Mouse (Mus musculus): ENCODE data around the gene Eef1g. TPM values are rescaled to one million over a fixed set of nuclear protein-coding genes. Genes with fewer than 3 reads are reported as not detected.

Gene Eef1g
- 469 and 503 TPM in 2 replicates for polyA plus RNA-seq (2014; fragmentation: Nextera tagmentation; extraction: Ambion mirVana)

DNA sequence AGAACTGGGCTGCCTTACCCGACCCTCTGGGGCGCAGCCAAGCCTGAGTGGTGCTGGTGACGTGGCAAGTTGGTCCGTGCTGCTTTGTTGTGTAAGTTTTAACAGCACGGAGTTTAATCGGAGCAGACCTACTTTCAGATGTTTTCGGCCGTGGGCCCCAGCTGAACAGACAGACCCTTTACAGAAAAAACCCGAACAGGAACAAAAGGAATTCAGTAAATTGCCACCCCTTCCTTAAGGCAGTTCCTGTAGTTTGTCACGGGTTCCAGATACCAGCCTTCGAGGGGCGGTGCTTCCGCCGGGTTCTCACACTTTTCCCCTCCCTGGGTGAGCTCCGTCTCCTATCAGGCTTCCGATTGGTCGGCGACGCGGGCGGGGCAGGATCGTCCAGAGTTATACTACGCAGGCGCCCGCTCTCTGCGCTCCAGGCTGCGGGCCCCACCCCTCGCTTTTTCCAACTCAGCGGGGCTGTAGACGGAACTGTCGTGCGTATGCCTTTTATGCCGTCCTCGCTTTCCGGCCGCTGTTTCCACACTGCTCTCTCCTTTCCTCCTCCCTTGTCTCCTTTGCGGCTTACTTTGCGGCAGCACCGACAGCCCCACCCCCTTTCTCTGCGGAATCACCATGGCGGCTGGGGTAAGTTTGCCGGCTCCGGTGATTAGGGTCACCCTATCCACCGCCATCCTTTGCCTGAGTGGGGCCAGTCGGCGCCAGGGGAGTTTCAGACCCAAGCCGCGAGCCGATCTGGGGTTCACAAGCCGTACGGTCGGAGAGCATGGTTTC is at the start of gene Eef1g:
Gene Eef1g (plus strand): TSS at position 452 of the 783 bp plus-strand sequence.
- ATAC-seq (ENCODE audit: low read depth) (peak; percentile 99), DNase-seq (ENCODE audit: low spot score) (peak; percentile 100)
- H3K4me1 ChIP-seq (ENCODE audit: control insufficient read depth, insufficient read depth, low read length), result peaks cover 10% of the 10 kb centered on the region; the same call in 1 of the 2 replicates
- peak within 1 kb of the TSS; percentile 71 for H3K4me2 ChIP-seq (ENCODE audit: low read depth, low read length)
- under 1% methylated on average over 49 of the region's 52 CpGs for WGBS
- no peaks in the 10 kb centered on the region for H3K9me3 ChIP-seq (ENCODE audit: control insufficient read depth, low read length)
- H3K9ac ChIP-seq (ENCODE audit: low read depth, low read length), result peak within 1 kb of the TSS; percentile 90
- no peaks in the 10 kb centered on the region for H3K27me3 ChIP-seq (replicated peaks; ENCODE audit: control insufficient read depth, insufficient read depth, low read length)
- H3K36me3 ChIP-seq (ENCODE audit: control insufficient read depth, insufficient read depth, low read length), result peaks cover 76% of the 10 kb centered on the region
- peak within 1 kb of the TSS; percentile 83 for H3K4me3 ChIP-seq (ENCODE audit: low read depth, low read length)
- peak within 1 kb of the TSS; percentile 98 for H3K27ac ChIP-seq (replicated peaks; ENCODE audit: low read depth, low read length)

DNA sequence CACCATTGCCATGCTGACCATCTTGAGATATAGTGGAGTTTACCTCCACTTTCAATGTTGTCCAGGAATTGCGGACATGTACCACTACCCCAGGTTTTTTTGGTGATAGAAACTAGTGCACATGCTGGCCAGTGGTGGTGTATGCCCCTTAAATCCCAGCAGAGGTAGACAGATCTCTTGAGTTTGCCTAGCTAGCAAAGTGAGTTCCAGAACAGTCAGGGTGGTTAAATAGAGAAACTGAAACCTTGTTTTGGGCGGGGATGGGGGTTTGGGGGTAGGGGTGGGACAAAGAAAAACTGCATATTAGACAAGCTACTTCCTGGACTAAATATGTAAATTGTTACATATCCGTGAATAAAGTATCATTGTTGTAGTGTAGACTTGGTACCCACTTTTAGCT is 47.8 kb upstream of the Eef1g start:
- no peak overlapping the region for H3K4me3 ChIP-seq (ENCODE audit: low read depth, low read length)
- H3K9me3 ChIP-seq (ENCODE audit: control insufficient read depth, low read length), result no peaks in the 10 kb centered on the region
- DNase-seq (ENCODE audit: low spot score) (no peak), ATAC-seq (ENCODE audit: low read depth) (no peak)
- H3K9ac ChIP-seq (ENCODE audit: low read depth, low read length), result no peak overlapping the region
- H3K27ac ChIP-seq (replicated peaks; ENCODE audit: low read depth, low read length), result no peak overlapping the region
- H3K36me3 ChIP-seq (ENCODE audit: control insufficient read depth, insufficient read depth, low read length), result peaks cover 48% of the 10 kb centered on the region
- no peak overlapping the region for H3K4me2 ChIP-seq (ENCODE audit: low read depth, low read length)
- H3K4me1 ChIP-seq (ENCODE audit: control insufficient read depth, insufficient read depth, low read length), result 0 out of 2 replicates have a peak, but pooled peaks cover 6% of the 10 kb centered on the region
- no peaks in the 10 kb centered on the region for H3K27me3 ChIP-seq (replicated peaks; ENCODE audit: control insufficient read depth, insufficient read depth, low read length)
- WGBS, result 92% methylated on average over 3 of the region's 3 CpGs

DNA sequence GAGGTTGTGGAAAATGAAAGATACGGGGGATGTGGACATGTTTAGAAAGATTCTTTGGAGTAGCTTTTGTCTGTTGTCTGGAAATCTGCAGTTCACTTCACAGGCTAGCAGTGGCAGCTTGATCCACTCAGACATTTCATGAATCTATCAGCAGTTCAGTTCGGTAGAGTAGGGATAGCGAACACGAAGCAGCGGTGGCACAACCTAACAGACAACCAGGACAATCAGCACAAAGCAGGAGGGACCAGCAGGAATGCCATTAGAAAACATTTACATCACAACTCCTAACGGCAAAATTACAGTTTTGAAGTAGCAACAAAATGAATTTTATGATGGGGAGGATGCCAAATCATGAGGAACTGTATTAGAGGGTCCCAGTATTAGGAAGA is 47.2 kb upstream of the Eef1g start:
- H3K36me3 ChIP-seq (ENCODE audit: control insufficient read depth, insufficient read depth, low read length), result peaks cover 42% of the 10 kb centered on the region
- H3K9ac ChIP-seq (ENCODE audit: low read depth, low read length), result peak overlapping the region; percentile 81; the same call in 1 of the 2 replicates
- H3K27ac ChIP-seq (replicated peaks; ENCODE audit: low read depth, low read length), result peak overlapping the region; percentile 85
- DNase-seq (ENCODE audit: low spot score) (no peak), ATAC-seq (ENCODE audit: low read depth) (no peak)
- no peaks in the 10 kb centered on the region for H3K27me3 ChIP-seq (replicated peaks; ENCODE audit: control insufficient read depth, insufficient read depth, low read length)
- WGBS, result 72% methylated on average over 6 of the region's 6 CpGs
- H3K4me3 ChIP-seq (ENCODE audit: low read depth, low read length), result peak overlapping the region; percentile 84
- 0 out of 2 replicates have a peak, but pooled peaks cover 6% of the 10 kb centered on the region for H3K4me1 ChIP-seq (ENCODE audit: control insufficient read depth, insufficient read depth, low read length)
- peak overlapping the region; percentile 79 for H3K4me2 ChIP-seq (ENCODE audit: low read depth, low read length)
- H3K9me3 ChIP-seq (ENCODE audit: control insufficient read depth, low read length), result no peaks in the 10 kb centered on the region

DNA sequence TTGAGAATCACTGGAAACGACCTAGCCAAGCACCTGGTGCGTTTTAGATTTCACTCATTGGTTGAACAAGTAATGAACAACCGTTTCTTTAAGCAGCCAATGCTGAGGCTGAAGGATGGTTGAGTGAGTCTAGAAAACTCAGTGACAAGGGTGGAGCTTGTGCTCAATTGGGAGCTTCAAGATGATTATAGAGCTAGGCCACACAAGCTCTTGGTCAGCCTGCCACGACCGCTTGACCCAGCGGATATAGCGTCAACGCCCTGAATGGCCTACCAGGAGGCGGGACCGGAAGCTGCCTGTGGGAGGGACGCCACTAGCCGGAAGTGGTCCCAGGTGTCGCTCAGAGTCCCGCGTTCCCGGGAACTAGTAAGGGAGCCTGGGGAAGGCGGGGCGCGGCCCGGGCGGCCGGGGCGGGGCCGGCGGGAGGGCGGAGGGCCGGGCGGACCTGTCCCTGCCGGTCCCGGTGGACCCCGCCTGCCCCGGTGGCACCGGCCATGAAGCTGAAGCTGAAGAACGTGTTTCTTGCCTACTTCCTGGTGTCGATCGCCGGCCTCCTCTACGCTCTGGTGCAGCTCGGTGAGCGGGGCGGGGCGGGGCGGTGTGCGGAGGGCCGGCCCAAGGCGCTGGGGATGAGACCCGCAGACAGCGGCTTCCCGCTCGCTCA is 46.6 kb upstream of the Eef1g start, which contains the start of gene B3gat3:
Gene B3gat3 (plus strand): TSS at position 302 of the 664 bp plus-strand sequence.
- no peaks in the 10 kb centered on the region for H3K27me3 ChIP-seq (replicated peaks; ENCODE audit: control insufficient read depth, insufficient read depth, low read length)
- H3K9ac ChIP-seq (ENCODE audit: low read depth, low read length), result peak within 1 kb of the TSS; percentile 81
- H3K27ac ChIP-seq (replicated peaks; ENCODE audit: low read depth, low read length), result peak within 1 kb of the TSS; percentile 85
- peak within 1 kb of the TSS; percentile 79 for H3K4me2 ChIP-seq (ENCODE audit: low read depth, low read length)
- peaks cover 37% of the 10 kb centered on the region for H3K36me3 ChIP-seq (ENCODE audit: control insufficient read depth, insufficient read depth, low read length)
- peak; percentile 95 for ATAC-seq (ENCODE audit: low read depth)
- 0 out of 2 replicates have a peak, but pooled peaks cover 6% of the 10 kb centered on the region for H3K4me1 ChIP-seq (ENCODE audit: control insufficient read depth, insufficient read depth, low read length)
- H3K4me3 ChIP-seq (ENCODE audit: low read depth, low read length), result peak within 1 kb of the TSS; percentile 84
- 5% methylated on average over 14 of the region's 50 CpGs for WGBS
- DNase-seq (ENCODE audit: low spot score), result peak; percentile 96
- H3K9me3 ChIP-seq (ENCODE audit: control insufficient read depth, low read length), result no peaks in the 10 kb centered on the region

DNA sequence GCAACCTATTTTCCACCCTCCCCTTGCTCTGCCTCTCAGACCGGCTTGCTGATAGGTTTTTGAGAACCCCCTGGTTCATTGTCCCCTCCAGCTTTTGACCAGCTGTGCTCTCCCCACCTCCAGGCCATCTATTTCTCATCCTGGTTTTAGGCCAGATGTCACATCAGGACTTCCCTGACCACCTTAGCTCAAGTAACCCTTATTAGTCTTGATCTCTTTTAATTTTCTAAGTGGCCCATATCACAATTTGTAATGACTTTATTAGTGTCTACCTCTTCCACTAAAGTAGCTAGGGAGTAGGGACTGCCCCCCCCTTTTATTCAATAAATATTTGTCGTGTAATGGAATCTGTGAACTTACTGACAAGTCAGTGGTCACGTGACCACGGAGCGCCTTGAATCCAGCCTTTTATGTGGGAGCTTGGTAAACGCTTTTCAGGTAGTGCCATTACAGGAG is 46.0 kb upstream of the Eef1g start:
- 0 out of 2 replicates have a peak, but pooled peaks cover 6% of the 10 kb centered on the region for H3K4me1 ChIP-seq (ENCODE audit: control insufficient read depth, insufficient read depth, low read length)
- ATAC-seq (ENCODE audit: low read depth) (no peak), DNase-seq (ENCODE audit: low spot score) (peak; percentile 80)
- H3K27ac ChIP-seq (replicated peaks; ENCODE audit: low read depth, low read length), result peak overlapping the region; percentile 85
- no peaks in the 10 kb centered on the region for H3K27me3 ChIP-seq (replicated peaks; ENCODE audit: control insufficient read depth, insufficient read depth, low read length)
- WGBS, result 1% methylated on average over 6 of the region's 6 CpGs
- no peaks in the 10 kb centered on the region for H3K9me3 ChIP-seq (ENCODE audit: control insufficient read depth, low read length)
- peak overlapping the region; percentile 79 for H3K4me2 ChIP-seq (ENCODE audit: low read depth, low read length)
- peaks cover 37% of the 10 kb centered on the region for H3K36me3 ChIP-seq (ENCODE audit: control insufficient read depth, insufficient read depth, low read length)
- peak overlapping the region; percentile 81 for H3K9ac ChIP-seq (ENCODE audit: low read depth, low read length)
- peak overlapping the region; percentile 84 for H3K4me3 ChIP-seq (ENCODE audit: low read depth, low read length)

DNA sequence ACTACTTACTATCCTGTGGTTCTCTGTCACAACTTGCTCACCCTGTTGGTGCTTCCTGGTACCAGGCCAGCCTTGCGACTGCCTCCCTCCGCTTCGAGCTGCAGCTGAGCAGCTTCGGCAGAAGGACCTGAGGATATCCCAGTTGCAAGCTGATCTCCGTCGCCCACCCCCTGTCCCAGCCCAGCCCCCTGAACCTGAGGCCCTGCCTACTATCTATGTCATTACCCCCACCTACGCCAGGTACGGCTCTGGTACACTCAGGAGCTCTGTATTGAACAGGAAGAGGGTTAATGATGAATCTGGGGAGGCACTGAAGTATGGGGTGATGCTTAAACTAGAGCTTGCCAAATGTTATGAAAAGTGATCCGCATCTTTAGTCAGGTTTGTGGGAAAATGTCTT is 45.1 kb upstream of the Eef1g start:
- H3K4me1 ChIP-seq (ENCODE audit: control insufficient read depth, insufficient read depth, low read length), result 0 out of 2 replicates have a peak, but pooled peaks cover 6% of the 10 kb centered on the region
- peak overlapping the region; percentile 84 for H3K4me3 ChIP-seq (ENCODE audit: low read depth, low read length)
- no peaks in the 10 kb centered on the region for H3K27me3 ChIP-seq (replicated peaks; ENCODE audit: control insufficient read depth, insufficient read depth, low read length)
- H3K4me2 ChIP-seq (ENCODE audit: low read depth, low read length), result peak overlapping the region; percentile 79
- no peaks in the 10 kb centered on the region for H3K9me3 ChIP-seq (ENCODE audit: control insufficient read depth, low read length)
- H3K27ac ChIP-seq (replicated peaks; ENCODE audit: low read depth, low read length), result no peak overlapping the region
- WGBS, result 56% methylated on average over 9 of the region's 9 CpGs
- peaks cover 37% of the 10 kb centered on the region for H3K36me3 ChIP-seq (ENCODE audit: control insufficient read depth, insufficient read depth, low read length)
- H3K9ac ChIP-seq (ENCODE audit: low read depth, low read length), result peak overlapping the region; percentile 81
- no peak for DNase-seq (ENCODE audit: low spot score)
- ATAC-seq (ENCODE audit: low read depth), result no peak

DNA sequence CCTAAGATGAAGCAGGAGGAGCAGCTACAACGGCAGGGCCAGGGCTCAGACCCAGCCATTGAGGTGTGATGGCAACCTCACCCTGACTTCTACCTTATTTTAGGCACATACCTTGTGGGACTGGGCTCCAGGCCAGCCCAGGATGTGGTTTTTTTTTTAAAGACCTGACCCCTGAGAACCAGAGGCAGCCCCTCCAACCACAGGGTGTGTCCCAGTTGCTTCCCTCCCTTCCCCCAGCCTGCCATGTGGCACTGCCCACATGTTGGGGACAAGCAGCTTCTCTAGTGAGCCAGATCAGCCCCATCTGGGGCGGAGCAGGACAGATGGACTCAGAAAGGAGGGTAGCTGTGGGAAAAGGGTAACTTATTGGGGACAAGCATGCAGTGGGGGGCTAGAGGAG is 40.1 kb upstream of the Eef1g start:
- Histone ChIP-seq H3K9ac (ENCODE audit: low read depth, low read length) (no peak overlapping the region), H3K9me3 (ENCODE audit: control insufficient read depth, low read length) (no peaks in the 10 kb centered on the region), H3K4me3 (ENCODE audit: low read depth, low read length) (no peak overlapping the region), H3K4me1 (ENCODE audit: control insufficient read depth, insufficient read depth, low read length) (0 out of 2 replicates have a peak, but pooled peaks cover under 1% of the 10 kb centered on the region), H3K4me2 (ENCODE audit: low read depth, low read length) (no peak overlapping the region), H3K27me3 (replicated peaks; ENCODE audit: control insufficient read depth, insufficient read depth, low read length) (no peaks in the 10 kb centered on the region), H3K36me3 (ENCODE audit: control insufficient read depth, insufficient read depth, low read length) (peaks cover 50% of the 10 kb centered on the region), H3K27ac (replicated peaks; ENCODE audit: low read depth, low read length) (no peak overlapping the region)
- no peak for DNase-seq (ENCODE audit: low spot score)
- 86% methylated on average over 2 of the region's 2 CpGs for WGBS
- no peak for ATAC-seq (ENCODE audit: low read depth)

DNA sequence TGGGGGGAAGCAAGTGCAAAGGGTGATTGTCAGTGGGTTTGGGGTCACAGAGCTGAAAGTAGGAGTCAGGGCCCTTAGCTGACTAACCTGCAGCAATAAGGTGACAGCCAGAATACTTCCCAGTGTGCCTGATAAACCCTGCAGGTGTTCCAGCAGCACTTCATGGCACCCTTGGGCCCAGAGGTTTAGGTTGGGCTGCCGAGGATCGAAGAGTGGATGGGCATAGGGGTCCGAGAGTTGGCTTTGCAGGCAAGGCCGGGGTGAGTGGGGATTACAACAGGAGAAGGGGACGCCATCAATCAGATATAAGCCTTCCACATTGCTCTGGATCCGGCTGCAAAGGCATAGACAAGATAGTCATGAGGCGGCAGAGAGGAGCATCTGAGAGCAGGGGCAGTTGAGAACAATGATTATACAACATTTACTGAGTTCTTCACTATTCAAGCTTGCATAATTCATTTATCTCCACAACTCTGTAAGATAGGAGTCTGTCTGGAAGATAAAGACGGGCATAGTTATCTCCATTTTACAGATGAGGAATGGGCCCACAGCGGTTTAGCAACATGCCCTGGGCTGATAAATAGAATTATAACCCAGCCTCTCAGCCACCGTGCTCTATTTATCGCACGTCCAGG is 38.8 kb upstream of the Eef1g start:
- Histone ChIP-seq H3K4me3 (ENCODE audit: low read depth, low read length) (no peak overlapping the region), H3K4me2 (ENCODE audit: low read depth, low read length) (no peak overlapping the region), H3K4me1 (ENCODE audit: control insufficient read depth, insufficient read depth, low read length) (no peaks in the 10 kb centered on the region), H3K9me3 (ENCODE audit: control insufficient read depth, low read length) (no peaks in the 10 kb centered on the region), H3K27me3 (replicated peaks; ENCODE audit: control insufficient read depth, insufficient read depth, low read length) (no peaks in the 10 kb centered on the region), H3K27ac (replicated peaks; ENCODE audit: low read depth, low read length) (no peak overlapping the region), H3K9ac (ENCODE audit: low read depth, low read length) (no peak overlapping the region), H3K36me3 (ENCODE audit: control insufficient read depth, insufficient read depth, low read length) (peaks cover 42% of the 10 kb centered on the region)
- ATAC-seq (ENCODE audit: low read depth) (no peak), DNase-seq (ENCODE audit: low spot score) (no peak)
- WGBS, result 87% methylated on average over 12 of the region's 12 CpGs

All from embryonic facial prominence, embryonic 14.5 days (tissue).